Mouse (Mus musculus) brain, embryonic 14.5 days (tissue): ENCODE data around the gene Cpped1. TPM values are rescaled to one million over a fixed set of nuclear protein-coding genes. Genes with fewer than 3 reads are reported as not detected.

ENCODE experiments used
- DNase-seq: peaks from one replicate; pipeline ENCODE4 v3.0.0-alpha.2; 2011; ENCODE audit warnings: low read depth
- CTCF ChIP-seq: fragments of 200-500 bp; IDR thresholded peaks from 2 replicates; pipeline ENCODE4 v1.5.1; 2012; ENCODE audit warnings: inconsistent platforms, mild to moderate bottlenecking, moderate library complexity, borderline replicate concordance; ENCODE audit not compliant: insufficient read depth, insufficient read length; ENCODE audit errors: extremely low read depth
- POLR2A ChIP-seq: fragments of 200-500 bp; IDR thresholded peaks from 2 replicates; pipeline ENCODE4 v1.6.1; 2012; ENCODE audit warnings: mild to moderate bottlenecking, inconsistent platforms, borderline replicate concordance; ENCODE audit not compliant: poor library complexity, insufficient read depth, insufficient read length, severe bottlenecking; ENCODE audit errors: extremely low read depth
- polyA plus RNA-seq: library from polyadenylated mRNA; depleted of rRNA; stranded (reverse); fragments of >200 nt; gene quantifications from 2 replicates; pipeline ENCODE4 v1.2.3, GENCODE M21; 2012

Cpped1 gene
- polyA plus RNA-seq, 1 experiment, result 13.6 TPM

GRCm38 (mm10) chr16:11794628-11795027 is 114.6 kb downstream of the Cpped1 start:
- TF ChIP-seq CTCF, result no peak
- TF ChIP-seq POLR2A, result no peak

GRCm38 (mm10) chr16:11793391-11793790 is 115.9 kb downstream of the Cpped1 start:
- no peak for TF ChIP-seq CTCF
- no peak for TF ChIP-seq POLR2A
- no peak for DNase-seq

More at GRCm38 (mm10) chr16:11794628-11795027, 114.6 kb downstream of the Cpped1 start:
- DNase-seq, result no peak

GRCm38 (mm10) chr16:11790476-11790875 is 118.8 kb downstream of the Cpped1 start:
- DNase-seq, result no peak
- TF ChIP-seq CTCF (no peak), POLR2A (no peak)

- TF ChIP-seq CTCF (no peak), POLR2A (no peak)
- DNase-seq, result no peak
Measured at GRCm38 (mm10) chr16:11785806-11786205, 123.4 kb downstream of the Cpped1 start.

- no peak for DNase-seq
- TF ChIP-seq POLR2A (no peak), CTCF (no peak)
Measured at GRCm38 (mm10) chr16:11784354-11784753, 124.9 kb downstream of the Cpped1 start.

GRCm38 (mm10) chr16:11783337-11783736 is 125.9 kb downstream of the Cpped1 start:
- no peak for TF ChIP-seq CTCF
- no peak for TF ChIP-seq POLR2A
- DNase-seq, result no peak

- DNase-seq, result peak; percentile 43
- no peak for TF ChIP-seq CTCF
- no peak for TF ChIP-seq POLR2A
Measured at GRCm38 (mm10) chr16:11782082-11782481, 127.2 kb downstream of the Cpped1 start.

GRCm38 (mm10) chr16:11778715-11779460 is 130.4 kb downstream of the Cpped1 start:
- peak; percentile 26 for DNase-seq
- no peak for TF ChIP-seq CTCF
- no peak for TF ChIP-seq POLR2A

- DNase-seq, result no peak
- no peak for TF ChIP-seq POLR2A
- no peak for TF ChIP-seq CTCF
Measured at GRCm38 (mm10) chr16:11778191-11778590, 131.1 kb downstream of the Cpped1 start.

GRCm38 (mm10) chr16:11776528-11776927 is 132.7 kb downstream of the Cpped1 start:
- peak; percentile 60 for DNase-seq
- TF ChIP-seq CTCF, result no peak
- no peak for TF ChIP-seq POLR2A

GRCm38 (mm10) chr16:11774321-11774720 is 134.9 kb downstream of the Cpped1 start:
- no peak for DNase-seq
- TF ChIP-seq CTCF (no peak), POLR2A (no peak)

- TF ChIP-seq POLR2A, result no peak
- TF ChIP-seq CTCF, result no peak
- DNase-seq, result no peak
Measured at GRCm38 (mm10) chr16:11772318-11772717, 136.9 kb downstream of the Cpped1 start.

- DNase-seq, result no peak
- TF ChIP-seq CTCF, result no peak
- TF ChIP-seq POLR2A, result no peak
Measured at GRCm38 (mm10) chr16:11757951-11758350, 151.3 kb downstream of the Cpped1 start.
